Mouse (Mus musculus) ES-Bruce4 (cell line): Measurements from ENCODE around the gene Hs2st1.

Experiments
- CTCF ChIP-seq: IDR thresholded peaks from one replicate; pipeline ENCODE4 v1.8.1; 2011; ENCODE audit warnings: low read depth, low read length
- EP300 ChIP-seq: IDR thresholded peaks from 2 replicates; pipeline ENCODE4 v1.6.1; 2011; ENCODE audit warnings: low read depth, low read length; ENCODE audit not compliant: insufficient read depth
- POLR2A ChIP-seq: IDR thresholded peaks from one replicate; pipeline ENCODE4 v1.8.1; 2011; ENCODE audit warnings: low read length; ENCODE audit not compliant: insufficient read depth

- TF ChIP-seq CTCF (no peak), EP300 (no peak), POLR2A (no peak)
Observed at GRCm38 (mm10) chr3:144488787-144489186, 81.2 kb downstream of the Hs2st1 start.
